Mouse (Mus musculus): ENCODE results near the gene Pitpnm2.

Gene Pitpnm2

GRCm38 (mm10) chr5:124180500-124181167, 68.9 kb downstream of the Pitpnm2 start:
- no peak for DNase-seq (ENCODE audit: low spot score)

- DNase-seq (ENCODE audit: low spot score) = no peak
Measured at GRCm38 (mm10) chr5:124179411-124179810, 70.1 kb downstream of the Pitpnm2 start.

DNA sequence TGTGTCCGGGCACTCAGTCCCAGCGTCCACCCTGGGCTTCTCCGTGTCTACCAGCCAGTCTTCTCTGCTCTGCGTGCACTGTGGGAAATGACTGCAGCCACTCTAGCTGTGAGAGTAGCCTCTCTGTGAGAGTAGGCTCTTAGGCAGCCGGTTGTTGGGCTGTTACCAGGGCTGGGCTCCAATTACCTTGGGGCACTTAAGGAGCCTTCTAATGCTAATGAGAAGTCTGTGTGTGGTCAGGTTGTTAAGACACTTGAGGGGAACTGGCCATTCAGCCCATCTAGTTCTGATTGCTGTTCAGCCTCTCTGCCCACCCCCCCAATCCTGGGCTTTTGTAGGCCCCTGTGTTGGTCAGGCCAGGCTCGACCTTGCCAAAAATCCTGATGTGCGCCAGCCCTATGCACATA, 72.8 kb downstream of the Pitpnm2 start:
- DNase-seq (ENCODE audit: low spot score) = no peak

- DNase-seq (ENCODE audit: low spot score) = no peak
Measured at GRCm38 (mm10) chr5:124175138-124175537, 74.4 kb downstream of the Pitpnm2 start.

DNA sequence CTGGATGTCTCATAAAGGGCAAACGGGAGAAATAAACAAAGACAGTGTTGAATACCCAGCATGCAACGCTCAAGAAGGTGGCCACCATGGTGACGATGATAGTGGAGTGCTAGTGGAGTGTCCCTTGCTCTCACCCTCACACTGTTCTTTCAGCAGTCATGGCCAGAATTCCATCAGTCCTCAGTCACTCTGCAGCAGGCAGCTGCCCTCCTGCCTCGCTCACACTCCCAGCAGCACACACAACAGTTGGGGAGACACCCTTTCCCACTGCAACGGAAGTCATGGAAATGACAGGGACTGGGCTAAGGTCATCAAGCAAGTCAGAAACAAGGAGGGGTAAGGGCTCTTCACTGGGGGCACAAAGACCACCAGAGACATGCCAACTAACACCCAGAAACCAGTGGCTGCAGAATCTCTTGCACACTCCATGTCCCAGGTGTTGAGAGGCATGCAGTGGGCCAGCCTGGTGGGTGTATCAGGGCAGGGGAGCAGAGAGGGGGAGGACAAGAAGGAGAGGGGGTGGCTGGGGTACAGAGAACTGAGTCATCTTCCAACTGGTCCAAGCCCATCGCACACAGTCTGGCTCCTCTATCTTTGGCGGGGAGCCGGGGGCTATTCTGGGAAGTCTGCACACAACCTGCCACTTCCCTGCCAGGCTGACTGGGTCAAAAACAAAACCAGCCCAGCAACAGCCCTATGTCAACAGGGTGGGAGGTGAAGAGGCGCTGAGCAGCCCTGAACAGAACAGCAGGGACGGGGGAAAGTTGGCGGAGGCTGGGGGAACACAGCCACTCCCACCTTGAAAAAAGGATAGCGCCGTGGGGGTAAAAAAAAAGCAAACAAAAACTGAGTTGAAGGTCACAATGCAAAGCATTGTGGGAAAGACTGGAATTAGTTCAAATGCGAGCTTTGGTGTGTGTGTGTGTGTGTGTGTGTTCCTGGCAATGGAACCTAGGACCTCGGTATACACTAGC, 76.3 kb downstream of the Pitpnm2 start:
- DNase-seq (ENCODE audit: low spot score) = peak; percentile 71

DNA sequence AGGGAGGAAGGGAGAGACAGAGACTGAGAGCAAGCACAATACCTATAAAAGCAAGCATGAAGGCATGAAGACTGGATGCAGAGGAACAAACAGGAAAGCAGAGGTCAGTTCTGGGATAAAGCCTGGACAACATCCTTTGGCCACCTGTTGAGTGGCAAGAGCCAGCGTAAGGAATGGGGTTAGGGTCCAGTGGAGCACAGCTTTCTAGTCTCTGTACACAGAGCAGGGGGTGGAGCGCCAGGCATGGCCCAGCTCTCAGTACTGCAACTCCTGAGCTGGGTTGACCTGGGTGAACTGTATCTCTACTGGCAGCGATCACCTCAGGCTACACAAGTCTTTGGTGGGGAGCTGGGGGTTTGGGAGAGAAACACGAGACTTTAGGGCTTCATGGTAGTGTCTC, 77.3 kb downstream of the Pitpnm2 start:
- DNase-seq (ENCODE audit: low spot score) = no peak

DNA sequence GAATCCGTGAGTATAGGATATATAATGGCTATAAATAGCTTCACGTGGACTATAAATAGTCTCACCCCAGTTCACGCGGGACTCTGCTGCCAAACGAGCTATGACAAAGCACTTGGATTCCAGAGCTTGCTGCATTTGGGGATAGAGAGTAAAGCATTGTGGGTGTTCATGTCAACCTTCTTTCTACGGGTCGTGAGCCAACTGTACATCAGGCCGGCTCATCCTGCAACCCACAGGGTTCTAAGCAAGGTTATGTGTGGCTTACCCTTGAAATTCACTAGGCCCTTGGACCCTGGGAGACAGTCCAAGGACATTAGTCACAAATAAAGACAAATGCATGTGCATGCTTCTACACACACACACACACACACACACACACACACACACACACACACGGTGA, 77.8 kb downstream of the Pitpnm2 start:
- DNase-seq (ENCODE audit: low spot score) = no peak

GRCm38 (mm10) chr5:124169224-124169621, 80.3 kb downstream of the Pitpnm2 start:
- DNase-seq (ENCODE audit: low spot score) = no peak

- no peak for DNase-seq (ENCODE audit: low spot score)
Measured at GRCm38 (mm10) chr5:124168428-124169223, 80.9 kb downstream of the Pitpnm2 start.

DNA sequence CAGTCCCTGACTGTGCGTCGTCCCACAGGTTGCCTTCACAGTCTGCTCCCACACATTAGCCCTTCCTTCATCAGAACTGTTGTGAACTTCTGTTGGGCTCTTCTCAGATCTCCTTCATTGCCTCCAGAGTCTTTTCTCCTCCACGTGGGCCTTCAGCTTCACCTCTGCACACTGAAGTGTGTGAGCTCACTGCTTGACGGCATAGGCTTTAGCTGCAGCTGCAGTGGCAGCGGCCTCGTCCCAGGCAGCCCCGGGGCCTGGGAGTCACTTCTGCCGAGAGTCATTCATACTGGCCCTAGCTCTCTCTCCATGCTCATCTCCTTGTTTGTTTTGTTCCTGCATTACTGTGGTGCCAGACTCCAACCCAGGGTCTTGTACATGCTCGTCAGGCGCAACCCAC, 81.9 kb downstream of the Pitpnm2 start:
- DNase-seq (ENCODE audit: low spot score) = no peak

GRCm38 (mm10) chr5:124166741-124167140, 82.8 kb downstream of the Pitpnm2 start:
- DNase-seq (ENCODE audit: low spot score) = no peak

GRCm38 (mm10) chr5:124165622-124166570, 83.7 kb downstream of the Pitpnm2 start:
- no peak for DNase-seq (ENCODE audit: low spot score)

DNA sequence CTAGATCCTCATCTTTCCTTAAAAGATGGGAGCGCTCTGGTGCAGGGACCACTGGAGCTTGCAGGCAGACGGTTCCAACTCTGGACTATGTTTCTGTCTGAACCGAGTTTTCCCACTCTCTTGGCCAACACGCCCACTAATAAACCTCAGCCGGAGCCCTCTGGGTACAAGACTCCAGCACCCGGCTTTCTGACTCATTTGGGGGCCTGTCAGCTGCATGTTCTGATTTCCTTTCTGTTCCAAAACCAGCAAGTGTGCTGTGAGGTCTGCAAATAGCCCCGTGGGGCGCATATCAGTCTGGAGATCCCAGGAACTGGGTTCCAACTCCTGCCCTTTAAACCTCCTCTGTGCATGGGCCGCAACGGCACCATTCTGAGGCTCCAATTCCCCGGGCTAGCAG, 86.1 kb downstream of the Pitpnm2 start:
- DNase-seq (ENCODE audit: low spot score) = no peak

DNA sequence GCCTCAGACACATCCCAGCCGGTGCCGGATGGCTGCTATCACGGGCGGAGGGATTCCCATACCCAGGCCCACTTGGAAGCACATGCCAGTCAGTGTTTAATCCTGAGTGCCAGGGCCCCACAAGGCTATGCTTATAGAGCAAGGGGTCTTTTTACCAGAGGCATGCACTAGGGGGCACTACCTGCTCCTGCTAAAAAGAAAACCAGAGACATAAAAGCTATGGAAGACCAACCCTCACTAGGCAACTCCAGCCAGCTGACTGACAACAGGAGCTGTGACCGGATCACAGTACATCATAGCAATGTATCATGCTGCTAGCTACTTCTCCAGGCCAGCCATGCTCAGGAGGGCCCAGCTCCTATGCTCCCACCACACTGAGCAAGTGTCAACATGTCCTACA, 87.0 kb downstream of the Pitpnm2 start:
- peak; percentile 73 for DNase-seq (ENCODE audit: low spot score)

GRCm38 (mm10) chr5:124161831-124162230, 87.7 kb downstream of the Pitpnm2 start:
- no peak for DNase-seq (ENCODE audit: low spot score)

GRCm38 (mm10) chr5:124159453-124159852, 90.1 kb downstream of the Pitpnm2 start:
- no peak for DNase-seq (ENCODE audit: low spot score)

GRCm38 (mm10) chr5:124158305-124158704, 91.3 kb downstream of the Pitpnm2 start:
- DNase-seq (ENCODE audit: low spot score) = no peak

DNA sequence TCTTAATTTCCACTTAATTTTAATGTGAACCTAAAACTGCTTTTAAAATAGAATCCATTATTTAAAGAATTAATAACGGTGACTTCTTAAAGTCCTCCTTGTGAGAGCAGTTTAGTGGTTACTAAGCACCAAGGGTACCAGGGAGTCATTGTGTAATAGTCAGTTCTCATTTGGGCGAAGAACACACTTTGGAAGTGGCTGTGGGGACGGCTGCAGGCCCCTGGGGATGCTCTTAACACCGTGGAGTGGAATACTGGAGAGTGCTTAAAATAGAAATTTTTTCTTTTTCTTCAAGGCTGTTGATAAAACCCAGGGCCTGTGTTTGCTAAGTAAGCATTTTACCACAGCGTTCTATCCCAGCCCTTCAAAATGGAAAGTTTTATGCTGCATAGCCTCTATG, 93.6 kb downstream of the Pitpnm2 start:
- DNase-seq (ENCODE audit: low spot score) = no peak

DNA sequence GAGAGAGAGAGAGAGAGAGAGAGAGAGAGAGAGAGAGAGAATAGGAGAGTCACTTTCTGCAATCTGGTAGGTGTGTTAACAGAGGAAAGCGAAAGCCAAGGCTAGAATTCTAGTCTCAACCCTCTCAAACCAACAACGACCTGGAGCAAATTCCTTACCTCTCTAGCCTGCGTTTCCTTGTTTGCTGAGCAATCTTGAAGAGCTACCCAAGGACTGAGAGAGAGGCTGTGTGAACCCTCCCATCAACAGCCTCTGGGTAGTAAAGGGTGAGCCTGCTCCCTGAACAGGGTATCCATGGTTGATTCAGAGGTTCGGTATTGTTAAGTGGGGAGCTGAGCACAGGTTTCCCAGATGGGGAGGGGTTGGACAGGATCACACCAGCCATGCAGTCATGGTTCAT, 96.8 kb downstream of the Pitpnm2 start:
- no peak for DNase-seq (ENCODE audit: low spot score)

DNA sequence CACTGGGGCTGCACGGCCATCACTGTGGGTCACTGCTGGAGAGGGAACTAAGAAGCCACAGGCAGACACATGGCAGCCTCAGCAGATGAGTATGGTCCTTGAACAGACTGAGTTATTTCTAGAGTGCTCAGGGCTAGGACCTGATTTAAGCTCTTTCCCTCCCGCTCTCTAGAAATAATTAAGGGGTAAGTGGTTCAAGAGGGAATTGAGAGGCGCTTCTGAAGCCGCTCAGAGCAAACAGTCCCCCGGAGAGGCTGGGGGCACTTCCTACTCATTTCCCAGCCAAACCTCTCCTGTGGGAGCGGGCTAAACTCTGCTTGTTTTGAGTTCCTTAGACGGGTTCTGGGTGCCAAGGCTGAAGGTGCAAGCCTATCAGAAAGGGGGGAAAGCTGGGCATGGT, 98.7 kb downstream of the Pitpnm2 start:
- no peak for DNase-seq (ENCODE audit: low spot score)

DNA sequence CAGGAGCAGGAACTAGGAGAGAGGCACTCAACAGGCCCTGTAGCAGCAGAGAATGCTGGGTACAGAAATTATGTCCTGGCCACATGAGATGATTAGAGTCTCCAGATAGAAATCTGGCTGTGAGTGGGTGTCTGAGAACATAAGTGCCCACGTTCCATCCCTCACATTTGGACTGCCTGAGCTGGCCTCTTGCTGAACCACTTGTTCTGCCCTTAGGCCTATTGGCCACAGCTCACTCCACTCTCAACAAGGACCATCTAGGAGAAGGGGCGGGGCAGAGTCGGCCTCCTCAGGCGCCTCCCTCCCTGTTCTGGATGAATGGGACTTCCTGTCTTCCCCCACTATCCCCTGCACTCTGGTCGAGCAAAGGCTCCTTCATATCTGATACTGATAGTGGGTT, 100.5 kb downstream of the Pitpnm2 start:
- no peak for DNase-seq (ENCODE audit: low spot score)

Data from testis, postnatal 10 days (tissue).